Comparison of ENCODE assay signal across 10 mouse cellular contexts in genomic region chr12:102369488-102370235, GRCm38 (mm10).
DNase-seq lines count a peak whose midpoint lies in the region; ATAC-seq and TF ChIP-seq lines count a peak whose summit lies in the region.
"Had no signal": no experiment of that assay in that cellular context is flagged by ENCODE, and none has a peak within 500 bp of the region (broad histone marks: within the 10 kb centered on the region; RNA-seq: fewer than 3 reads in every experiment).

No protein-coding gene starts in this region.

- no peaks in the 10 kb centered on the region for H3K27me3 ChIP-seq in kidney, embryonic 15.5 days
- H3K27me3 ChIP-seq in small intestine, adult 2 months (ENCODE audit: control insufficient read depth, insufficient read depth, low read length) = no peaks in the 10 kb centered on the region

- peaks cover 23% of the 10 kb centered on the region for H3K4me1 ChIP-seq in kidney, embryonic 15.5 days
- peaks cover 10% of the 10 kb centered on the region for H3K4me1 ChIP-seq in small intestine, adult 2 months (ENCODE audit: control insufficient read depth, insufficient read depth, insufficient read length, low read length)

- peak; percentile 44 for DNase-seq in adrenal gland, postnatal 14 days
- DNase-seq in adrenal gland, adult 8-10 months = no peak
- peak; percentile 42 for DNase-seq in kidney, postnatal 10 days
- peak; percentile 13 for DNase-seq in thymus, postnatal 25 days
- DNase-seq in thymus, postnatal 36 days = no peak
- DNase-seq in frontal cortex, postnatal 25 days (ENCODE audit: low spot score in 2 of 2) = no peak
- DNase-seq: cerebellum, postnatal 36 days had no signal

- TF ChIP-seq POLR2A in small intestine, adult 2 months (IDR thresholded peaks at IDR 0.05; ENCODE audit: low read depth, low read length) = no peak

- H3K9ac ChIP-seq in kidney, embryonic 15.5 days = no peak overlapping the region

- WGBS in kidney, embryonic 15.5 days = 69% methylated on average over 22 of the region's 22 CpGs
- 72% methylated on average over 22 of the region's 22 CpGs for WGBS in small intestine, adult 2 months

- no peak for ATAC-seq in kidney, embryonic 15.5 days (replicated peaks; ENCODE audit: low FRiP score)

- H3K4me3 ChIP-seq in kidney, embryonic 15.5 days (replicated peaks) = no peak overlapping the region
- H3K4me3 ChIP-seq in small intestine, adult 2 months (ENCODE audit: low read depth, low read length) = peak overlapping the region; percentile 43
- H3K4me3 ChIP-seq: erythroblast, embryonic 14.5 days had no signal

- H3K27ac ChIP-seq in kidney, embryonic 15.5 days = no peak overlapping the region
- no peak overlapping the region for H3K27ac ChIP-seq in small intestine, adult 2 months (ENCODE audit: insufficient read depth, low read depth, low read length)

- no peaks in the 10 kb centered on the region for H3K9me3 ChIP-seq in kidney, embryonic 15.5 days (replicated peaks)

- H3K36me3 ChIP-seq in kidney, embryonic 15.5 days = peaks cover 34% of the 10 kb centered on the region; the same call in 1 of the 2 replicates
- peaks cover 19% of the 10 kb centered on the region for H3K36me3 ChIP-seq in small intestine, adult 2 months (ENCODE audit: control insufficient read depth, insufficient read depth, low read length)

- no peak for TF ChIP-seq CTCF in small intestine, adult 2 months (IDR thresholded peaks at IDR 0.05; ENCODE audit: extremely low read depth, insufficient read length, insufficient replicate concordance, low read depth, low read length)

- H3K4me2 ChIP-seq in kidney, embryonic 15.5 days = no peak overlapping the region

Comparison
In these comparisons a context has a peak if more than half of its experiments do, and no peak if none do; other contexts are left out.
1. DNase-seq: peak in adrenal gland, postnatal 14 days (single experiment), kidney, postnatal 10 days (single experiment) and thymus, postnatal 25 days (single experiment); none in adrenal gland, adult 8-10 months (single experiment), thymus, postnatal 36 days (0 of 2) and frontal cortex, postnatal 25 days (0 of 2).